Mouse (Mus musculus): ENCODE results near the gene Fgf15.

GRCm38 (mm10) chr7:144933336-144933735 is 37.0 kb downstream of the Fgf15 start:
- no peak for TF ChIP-seq GATA1 (IDR thresholded peaks at IDR 0.05; ENCODE audit: borderline replicate concordance, low read length)
- TF ChIP-seq FLI1 (IDR thresholded peaks at IDR 0.05; ENCODE audit: low read length) = no peak

Measured in megakaryocyte, embryonic 14.5 days (primary cell).